Mouse (Mus musculus): Measurements from ENCODE around the gene Gm9887. TPM values are rescaled to one million over a fixed set of nuclear protein-coding genes. Genes with fewer than 3 reads are reported as not detected.
A peak's percentile ranks its signal among the peaks of the same experiment; 100 is the strongest.

Gm9887 gene
- polyA plus RNA-seq, 1 experiment from 2014 or later, result 0.99 TPM

DNA sequence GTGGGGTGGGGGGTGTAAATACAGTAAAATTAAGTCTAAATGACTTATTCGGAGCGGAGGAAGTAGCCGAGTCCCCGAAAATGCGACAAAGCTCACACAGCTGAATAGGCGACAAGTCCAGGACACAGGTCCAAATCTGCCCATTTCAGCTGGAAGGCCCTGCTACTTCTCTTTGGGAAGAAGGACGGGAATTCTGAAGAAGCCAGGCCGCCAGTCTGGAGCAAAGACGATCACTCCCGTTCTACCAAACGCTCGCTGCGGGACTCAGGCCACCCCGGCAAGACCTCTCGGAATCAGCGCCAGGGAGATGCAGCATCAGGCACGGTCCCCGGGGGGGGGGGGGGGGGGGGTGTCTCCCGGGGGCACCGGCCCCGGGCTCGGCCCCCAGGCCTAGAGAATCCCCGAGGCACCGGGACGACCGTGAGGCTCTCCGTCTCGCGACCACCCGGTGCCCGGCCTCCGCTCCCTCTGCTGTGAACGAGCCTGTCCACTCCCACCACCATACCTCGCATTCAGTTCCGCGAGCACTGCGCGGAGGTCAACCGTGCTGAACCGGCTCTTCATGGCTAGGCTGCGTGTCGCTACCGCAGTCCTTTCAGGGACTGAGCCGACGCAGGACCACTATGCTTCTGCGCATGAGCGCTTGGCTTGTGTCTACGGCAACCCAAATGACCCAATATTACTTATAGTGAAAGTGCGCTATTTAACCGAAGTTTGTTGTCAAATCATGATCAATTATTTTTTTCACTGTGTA, 15.5 kb downstream of the Gm9887 start, which contains the start of gene Nemf:
Gene Nemf (minus strand): TSS at position 620 of the 754 bp plus-strand sequence.
- Histone ChIP-seq H3K4me3 (ENCODE audit: low read depth, low read length) (peak within 1 kb of the TSS; percentile 92), H3K9ac (ENCODE audit: low read depth, low read length) (peak within 1 kb of the TSS; percentile 93), H3K27me3 (ENCODE audit: control insufficient read depth, insufficient read depth, low read depth, low read length) (no peaks in the 10 kb centered on the region), H3K36me3 (ENCODE audit: control insufficient read depth, insufficient read depth, low read length) (peaks cover 9% of the 10 kb centered on the region), H3K9me3 (replicated peaks; ENCODE audit: control insufficient read depth, low read length, poor library complexity, severe bottlenecking) (no peaks in the 10 kb centered on the region), H3K4me1 (ENCODE audit: control insufficient read depth, insufficient read depth, low read length) (peaks cover 12% of the 10 kb centered on the region), H3K4me2 (ENCODE audit: low read length) (peak within 1 kb of the TSS; percentile 95), H3K27ac (ENCODE audit: low read length) (peak within 1 kb of the TSS; percentile 80)
- peak; percentile 60 for ATAC-seq
- under 1% methylated on average over 44 of the region's 50 CpGs for WGBS

GRCm38 (mm10) chr12:69351685-69352084, 20.6 kb downstream of the Gm9887 start:
- Histone ChIP-seq H3K9me3 (replicated peaks; ENCODE audit: control insufficient read depth, low read length, poor library complexity, severe bottlenecking) (no peaks in the 10 kb centered on the region), H3K4me2 (ENCODE audit: low read length) (no peak overlapping the region), H3K27me3 (ENCODE audit: control insufficient read depth, insufficient read depth, low read depth, low read length) (no peaks in the 10 kb centered on the region), H3K9ac (ENCODE audit: low read depth, low read length) (no peak overlapping the region), H3K36me3 (ENCODE audit: control insufficient read depth, insufficient read depth, low read length) (peaks cover 23% of the 10 kb centered on the region), H3K27ac (ENCODE audit: low read length) (no peak overlapping the region), H3K4me1 (ENCODE audit: control insufficient read depth, insufficient read depth, low read length) (peaks cover 12% of the 10 kb centered on the region), H3K4me3 (ENCODE audit: low read depth, low read length) (no peak overlapping the region)
- ATAC-seq, result no peak
- 96% methylated on average over 1 of the region's 1 CpGs for WGBS

DNA sequence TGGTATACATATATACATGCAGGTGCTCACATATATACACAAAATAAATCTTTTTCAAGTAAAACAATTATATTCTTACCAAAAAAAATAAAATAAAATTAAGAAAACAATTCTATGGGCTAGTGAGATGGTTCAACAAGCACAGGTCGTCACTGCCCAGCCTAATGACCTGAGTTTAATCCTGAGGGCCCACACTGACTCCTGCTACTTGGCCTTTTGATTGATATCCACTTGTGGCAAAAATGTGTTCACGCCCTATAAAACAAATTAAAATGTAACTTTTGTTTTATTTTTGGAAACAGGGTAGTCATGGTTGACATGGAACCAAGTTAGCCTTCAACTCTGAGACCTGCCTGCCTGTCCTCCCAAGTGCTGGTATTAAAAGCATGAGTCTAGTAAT, 22.3 kb downstream of the Gm9887 start:
- Histone ChIP-seq H3K4me3 (ENCODE audit: low read depth, low read length) (no peak overlapping the region), H3K9me3 (replicated peaks; ENCODE audit: control insufficient read depth, low read length, poor library complexity, severe bottlenecking) (no peaks in the 10 kb centered on the region), H3K4me1 (ENCODE audit: control insufficient read depth, insufficient read depth, low read length) (no peaks in the 10 kb centered on the region), H3K4me2 (ENCODE audit: low read length) (no peak overlapping the region), H3K27me3 (ENCODE audit: control insufficient read depth, insufficient read depth, low read depth, low read length) (no peaks in the 10 kb centered on the region), H3K27ac (ENCODE audit: low read length) (no peak overlapping the region), H3K9ac (ENCODE audit: low read depth, low read length) (no peak overlapping the region), H3K36me3 (ENCODE audit: control insufficient read depth, insufficient read depth, low read length) (peaks cover 31% of the 10 kb centered on the region)
- 97% methylated on average over 2 of the region's 2 CpGs for WGBS
- no peak for ATAC-seq

DNA sequence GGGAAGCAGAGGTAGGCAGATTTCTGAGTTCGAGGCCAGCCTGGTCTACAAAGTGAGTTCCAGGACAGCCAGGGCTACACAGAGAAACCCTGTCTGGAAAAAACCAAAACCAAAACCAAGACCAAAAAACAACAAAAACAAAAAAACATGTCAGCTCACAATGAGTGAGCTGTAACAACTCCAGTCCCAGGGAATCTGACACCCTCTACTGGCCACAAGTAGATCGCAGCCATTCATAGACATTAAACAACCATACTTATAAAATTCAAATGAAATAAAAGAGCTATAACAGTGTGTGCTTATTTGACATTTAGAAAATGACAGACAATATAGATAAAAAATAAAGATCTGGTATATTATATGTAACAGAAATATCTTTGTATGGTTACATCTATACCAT, 38.7 kb downstream of the Gm9887 start:
- Histone ChIP-seq H3K9ac (ENCODE audit: low read depth, low read length) (no peak overlapping the region), H3K27me3 (ENCODE audit: control insufficient read depth, insufficient read depth, low read depth, low read length) (no peaks in the 10 kb centered on the region), H3K9me3 (replicated peaks; ENCODE audit: control insufficient read depth, low read length, poor library complexity, severe bottlenecking) (no peaks in the 10 kb centered on the region), H3K4me1 (ENCODE audit: control insufficient read depth, insufficient read depth, low read length) (no peaks in the 10 kb centered on the region), H3K4me3 (ENCODE audit: low read depth, low read length) (no peak overlapping the region), H3K27ac (ENCODE audit: low read length) (no peak overlapping the region), H3K36me3 (ENCODE audit: control insufficient read depth, insufficient read depth, low read length) (peaks cover 13% of the 10 kb centered on the region), H3K4me2 (ENCODE audit: low read length) (no peak overlapping the region)
- 84% methylated on average over 2 of the region's 2 CpGs for WGBS
- no peak for ATAC-seq

- Histone ChIP-seq H3K36me3 (ENCODE audit: control insufficient read depth, insufficient read depth, low read length) (peaks cover 13% of the 10 kb centered on the region), H3K27ac (ENCODE audit: low read length) (no peak overlapping the region), H3K9me3 (replicated peaks; ENCODE audit: control insufficient read depth, low read length, poor library complexity, severe bottlenecking) (no peaks in the 10 kb centered on the region), H3K4me2 (ENCODE audit: low read length) (no peak overlapping the region), H3K27me3 (ENCODE audit: control insufficient read depth, insufficient read depth, low read depth, low read length) (no peaks in the 10 kb centered on the region), H3K9ac (ENCODE audit: low read depth, low read length) (no peak overlapping the region), H3K4me1 (ENCODE audit: control insufficient read depth, insufficient read depth, low read length) (no peaks in the 10 kb centered on the region), H3K4me3 (ENCODE audit: low read depth, low read length) (no peak overlapping the region)
- no peak for ATAC-seq
- WGBS, result 100% methylated on average over 1 of the region's 1 CpGs
Measured at GRCm38 (mm10) chr12:69332147-69332546, 40.1 kb downstream of the Gm9887 start.

DNA sequence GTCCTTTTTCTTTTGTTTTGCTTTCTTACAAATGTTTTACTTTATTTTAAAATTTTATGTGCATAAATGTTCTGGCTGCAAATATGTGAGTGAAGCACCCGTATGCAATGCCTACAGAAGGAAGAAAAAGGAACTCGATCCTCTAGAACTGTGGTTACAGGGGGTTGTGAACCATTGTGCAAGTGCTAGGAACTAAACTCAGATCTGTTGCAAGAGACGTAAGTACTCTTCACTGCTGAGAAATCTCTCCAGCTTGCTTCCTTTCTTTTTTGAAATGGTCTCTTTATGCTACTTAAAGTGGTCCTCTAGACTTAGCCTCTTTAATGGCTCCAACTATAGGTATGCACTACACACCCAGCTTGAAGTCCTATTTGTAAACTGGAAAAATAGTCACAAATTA, 41.1 kb downstream of the Gm9887 start:
- 94% methylated on average over 3 of the region's 3 CpGs for WGBS
- H3K9ac ChIP-seq (ENCODE audit: low read depth, low read length), result no peak overlapping the region
- no peaks in the 10 kb centered on the region for H3K9me3 ChIP-seq (replicated peaks; ENCODE audit: control insufficient read depth, low read length, poor library complexity, severe bottlenecking)
- H3K27me3 ChIP-seq (ENCODE audit: control insufficient read depth, insufficient read depth, low read depth, low read length), result no peaks in the 10 kb centered on the region
- no peaks in the 10 kb centered on the region for H3K4me1 ChIP-seq (ENCODE audit: control insufficient read depth, insufficient read depth, low read length)
- peaks cover 10% of the 10 kb centered on the region for H3K36me3 ChIP-seq (ENCODE audit: control insufficient read depth, insufficient read depth, low read length)
- no peak overlapping the region for H3K27ac ChIP-seq (ENCODE audit: low read length)
- no peak overlapping the region for H3K4me3 ChIP-seq (ENCODE audit: low read depth, low read length)
- ATAC-seq, result no peak
- H3K4me2 ChIP-seq (ENCODE audit: low read length), result no peak overlapping the region

Small RNAs within 50 kb of the gene (microRNA-seq; reads per million reads assigned to microRNA genes)
- gene Gm47299 (not detected), gene Gm47305 (not detected)

Other genes with a start within 250 kb of the Gm9887 start
- 919 and 945 TPM in 2 replicates for gene Rps29, start 213.3 kb downstream of the Gm9887 start, polyA plus RNA-seq (2015; fragmentation: Nextera tagmentation; extraction: Ambion mirVana)
- gene Lrr1, start 203.6 kb downstream of the Gm9887 start, polyA plus RNA-seq (2015; fragmentation: Nextera tagmentation; extraction: Ambion mirVana), result 2.9 and 3.1 TPM in 2 replicates
- 286 and 296 TPM in 2 replicates for gene Rpl36al, start 188.4 kb downstream of the Gm9887 start, polyA plus RNA-seq (2015; fragmentation: Nextera tagmentation; extraction: Ambion mirVana)
- gene Mgat2, start 188.3 kb downstream of the Gm9887 start, polyA plus RNA-seq (2015; fragmentation: Nextera tagmentation; extraction: Ambion mirVana), result 30.6 and 34.7 TPM in 2 replicates
- 11.8 and 14.7 TPM in 2 replicates for gene Gm49383, start 175.4 kb downstream of the Gm9887 start, polyA plus RNA-seq (2015; fragmentation: Nextera tagmentation; extraction: Ambion mirVana)
- 5.9 and 6.4 TPM in 2 replicates for gene Dnaaf2, start 174.0 kb downstream of the Gm9887 start, polyA plus RNA-seq (2015; fragmentation: Nextera tagmentation; extraction: Ambion mirVana)
- gene Gm49384, start 168.2 kb downstream of the Gm9887 start, polyA plus RNA-seq (2015; fragmentation: Nextera tagmentation; extraction: Ambion mirVana), result 9.8 and 13.1 TPM in 2 replicates
- gene Pole2, start 144.3 kb downstream of the Gm9887 start, polyA plus RNA-seq (2015; fragmentation: Nextera tagmentation; extraction: Ambion mirVana), result 2.5 and 2.7 TPM in 2 replicates
- 15.6 and 19.3 TPM in 2 replicates for gene Klhdc1, start 131.3 kb downstream of the Gm9887 start, polyA plus RNA-seq (2015; fragmentation: Nextera tagmentation; extraction: Ambion mirVana)
- 282 and 300 TPM in 2 replicates for gene Klhdc2, start 75.8 kb downstream of the Gm9887 start, polyA plus RNA-seq (2015; fragmentation: Nextera tagmentation; extraction: Ambion mirVana)
- gene Nemf, start 15.3 kb downstream of the Gm9887 start, polyA plus RNA-seq (2015; fragmentation: Nextera tagmentation; extraction: Ambion mirVana), result 86.5 and 91.1 TPM in 2 replicates
- 20.4 and 20.7 TPM in 2 replicates for gene Arf6, start 308 bp downstream of the Gm9887 start, polyA plus RNA-seq (2015; fragmentation: Nextera tagmentation; extraction: Ambion mirVana)
- gene Vcpkmt, start 210.6 kb upstream of the Gm9887 start, polyA plus RNA-seq (2015; fragmentation: Nextera tagmentation; extraction: Ambion mirVana), result 29.7 and 30.5 TPM in 2 replicates